Mouse (Mus musculus): ENCODE measurements around the gene Inpp4b. TPM values are rescaled to one million over a fixed set of nuclear protein-coding genes. Genes with fewer than 3 reads are reported as not detected.

Inpp4b gene
- polyA plus RNA-seq, 1 experiment = not detected

GRCm38 (mm10) chr8:81443957-81444356, 101.6 kb downstream of the Inpp4b start:
- Histone ChIP-seq H3K4me1 (ENCODE audit: control insufficient read depth, insufficient read depth, low read length) (no peaks in the 10 kb centered on the region), H3K4me3 (ENCODE audit: insufficient read depth, low read depth, low read length) (no peak overlapping the region), H3K27ac (ENCODE audit: insufficient read depth, low read depth, low read length) (no peak overlapping the region)
- TF ChIP-seq CTCF (IDR thresholded peaks at IDR 0.05; ENCODE audit: insufficient read depth, low read depth, low read length) = no peak
- TF ChIP-seq POLR2A (IDR thresholded peaks at IDR 0.05; ENCODE audit: insufficient read depth, low read depth, low read length) = no peak
- WGBS = 95% methylated on average over 3 of the region's 3 CpGs

GRCm38 (mm10) chr8:81449798-81450197, 107.4 kb downstream of the Inpp4b start:
- no peaks in the 10 kb centered on the region for H3K4me1 ChIP-seq (ENCODE audit: control insufficient read depth, insufficient read depth, low read length)
- no peak overlapping the region for H3K27ac ChIP-seq (ENCODE audit: insufficient read depth, low read depth, low read length)
- 87% methylated on average over 2 of the region's 2 CpGs for WGBS
- TF ChIP-seq CTCF (IDR thresholded peaks at IDR 0.05; ENCODE audit: insufficient read depth, low read depth, low read length) (no peak), POLR2A (IDR thresholded peaks at IDR 0.05; ENCODE audit: insufficient read depth, low read depth, low read length) (no peak)
- no peak overlapping the region for H3K4me3 ChIP-seq (ENCODE audit: insufficient read depth, low read depth, low read length)

DNA sequence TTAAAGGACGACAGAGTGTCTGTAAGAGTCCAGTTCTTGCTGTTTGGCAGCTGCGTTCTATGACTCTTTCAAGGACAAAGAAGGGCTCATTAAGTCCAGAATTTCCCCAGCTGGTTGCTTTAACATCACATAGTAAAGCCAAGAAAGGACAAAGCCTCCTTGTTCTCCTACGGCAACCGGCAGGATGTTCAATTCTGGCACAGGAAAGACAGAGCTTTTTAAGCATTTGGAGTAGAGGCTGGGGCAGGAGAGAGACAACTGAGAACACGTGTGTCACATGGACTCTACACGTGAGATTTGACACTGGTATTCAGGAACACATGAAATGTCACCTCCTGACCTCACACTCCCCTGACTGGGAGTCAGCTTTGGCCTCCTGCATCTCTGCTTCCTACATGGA, 109.7 kb downstream of the Inpp4b start:
- no peak overlapping the region for H3K4me3 ChIP-seq (ENCODE audit: insufficient read depth, low read depth, low read length)
- H3K27ac ChIP-seq (ENCODE audit: insufficient read depth, low read depth, low read length) = no peak overlapping the region
- TF ChIP-seq POLR2A (IDR thresholded peaks at IDR 0.05; ENCODE audit: insufficient read depth, low read depth, low read length) (no peak), CTCF (IDR thresholded peaks at IDR 0.05; ENCODE audit: insufficient read depth, low read depth, low read length) (no peak)
- WGBS = 37% methylated on average over 6 of the region's 6 CpGs
- no peaks in the 10 kb centered on the region for H3K4me1 ChIP-seq (ENCODE audit: control insufficient read depth, insufficient read depth, low read length)

DNA sequence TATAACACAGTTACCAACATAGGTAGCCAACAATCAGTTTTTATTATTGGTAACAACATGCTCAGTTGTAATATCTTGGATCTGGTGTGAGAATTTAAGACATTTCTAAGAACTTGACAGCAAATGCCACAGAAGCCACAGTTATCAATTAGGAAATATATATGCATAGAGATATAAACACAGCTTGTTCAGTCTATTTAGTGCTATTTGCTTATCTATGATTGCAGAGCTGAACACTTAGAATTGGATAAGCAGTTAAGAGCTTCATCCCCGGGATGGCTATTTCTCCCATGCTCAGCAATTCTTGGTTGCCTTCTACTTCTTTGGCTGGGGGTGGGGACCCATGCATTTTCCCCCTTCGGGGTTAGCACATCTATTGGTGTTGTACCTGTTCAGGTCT, 112.5 kb downstream of the Inpp4b start:
- 83% methylated on average over 2 of the region's 2 CpGs for WGBS
- TF ChIP-seq CTCF (IDR thresholded peaks at IDR 0.05; ENCODE audit: insufficient read depth, low read depth, low read length) (no peak), POLR2A (IDR thresholded peaks at IDR 0.05; ENCODE audit: insufficient read depth, low read depth, low read length) (no peak)

GRCm38 (mm10) chr8:81463762-81464161, 121.4 kb downstream of the Inpp4b start:
- 87% methylated on average over 3 of the region's 3 CpGs for WGBS
- Histone ChIP-seq H3K4me1 (ENCODE audit: control insufficient read depth, insufficient read depth, low read length) (no peaks in the 10 kb centered on the region), H3K4me3 (ENCODE audit: insufficient read depth, low read depth, low read length) (no peak overlapping the region), H3K27ac (ENCODE audit: insufficient read depth, low read depth, low read length) (no peak overlapping the region)
- TF ChIP-seq POLR2A (IDR thresholded peaks at IDR 0.05; ENCODE audit: insufficient read depth, low read depth, low read length) = no peak
- no peak for TF ChIP-seq CTCF (IDR thresholded peaks at IDR 0.05; ENCODE audit: insufficient read depth, low read depth, low read length)

More for the DNA sequence above, 112.5 kb downstream of the Inpp4b start:
- no peaks in the 10 kb centered on the region for H3K4me1 ChIP-seq (ENCODE audit: control insufficient read depth, insufficient read depth, low read length)
- no peak overlapping the region for H3K4me3 ChIP-seq (ENCODE audit: insufficient read depth, low read depth, low read length)
- no peak overlapping the region for H3K27ac ChIP-seq (ENCODE audit: insufficient read depth, low read depth, low read length)

GRCm38 (mm10) chr8:81466776-81467175, 124.4 kb downstream of the Inpp4b start:
- H3K4me1 ChIP-seq (ENCODE audit: control insufficient read depth, insufficient read depth, low read length) = no peaks in the 10 kb centered on the region
- H3K27ac ChIP-seq (ENCODE audit: insufficient read depth, low read depth, low read length) = no peak overlapping the region
- 89% methylated on average over 2 of the region's 2 CpGs for WGBS
- TF ChIP-seq CTCF (IDR thresholded peaks at IDR 0.05; ENCODE audit: insufficient read depth, low read depth, low read length) (no peak), POLR2A (IDR thresholded peaks at IDR 0.05; ENCODE audit: insufficient read depth, low read depth, low read length) (no peak)
- H3K4me3 ChIP-seq (ENCODE audit: insufficient read depth, low read depth, low read length) = no peak overlapping the region

DNA sequence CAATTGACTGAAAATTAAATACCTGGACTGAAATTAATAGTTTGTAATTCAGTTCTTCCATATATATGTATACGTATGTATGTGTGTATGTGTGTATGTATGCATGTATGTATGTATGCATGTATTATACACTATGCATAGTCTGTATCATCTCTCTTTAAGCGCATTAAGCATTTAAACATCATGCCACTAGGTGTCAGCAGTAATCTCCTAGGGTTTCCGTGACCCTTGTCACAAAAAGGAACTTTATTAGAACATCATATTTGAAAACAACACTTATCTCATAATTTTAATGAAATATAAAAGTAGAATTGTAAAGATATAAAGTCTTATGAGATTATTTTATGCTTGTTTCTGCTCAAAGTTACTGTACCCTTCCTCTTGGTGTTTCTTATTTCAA, 136.3 kb downstream of the Inpp4b start:
- Histone ChIP-seq H3K27ac (ENCODE audit: insufficient read depth, low read depth, low read length) (no peak overlapping the region), H3K4me3 (ENCODE audit: insufficient read depth, low read depth, low read length) (no peak overlapping the region), H3K4me1 (ENCODE audit: control insufficient read depth, insufficient read depth, low read length) (no peaks in the 10 kb centered on the region)
- TF ChIP-seq CTCF (IDR thresholded peaks at IDR 0.05; ENCODE audit: insufficient read depth, low read depth, low read length) (no peak), POLR2A (IDR thresholded peaks at IDR 0.05; ENCODE audit: insufficient read depth, low read depth, low read length) (no peak)
- 45% methylated on average over 3 of the region's 3 CpGs for whole genome bisulfite sequencing

DNA sequence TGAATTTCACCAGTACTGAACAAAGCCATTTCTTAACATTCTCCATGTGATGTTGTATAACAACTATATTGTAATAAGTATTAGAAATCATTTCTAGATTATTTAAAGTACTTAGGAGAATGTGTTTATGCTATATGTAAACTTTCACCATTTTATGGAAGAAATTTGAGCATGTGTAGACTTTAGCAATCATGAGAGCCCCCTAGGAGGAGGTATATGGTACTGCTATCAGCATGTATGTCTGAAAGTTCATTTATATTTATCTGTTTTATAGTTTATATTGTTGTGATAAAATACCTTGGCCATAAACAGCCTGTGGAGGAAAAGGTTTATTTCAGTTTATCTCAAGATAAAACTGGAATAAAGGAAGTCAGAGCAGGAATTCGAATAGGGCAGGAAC, 141.5 kb downstream of the Inpp4b start:
- WGBS = 95% methylated on average over 1 of the region's 1 CpGs
- no peak overlapping the region for H3K4me3 ChIP-seq (ENCODE audit: insufficient read depth, low read depth, low read length)
- no peak overlapping the region for H3K27ac ChIP-seq (ENCODE audit: insufficient read depth, low read depth, low read length)
- no peak for TF ChIP-seq CTCF (IDR thresholded peaks at IDR 0.05; ENCODE audit: insufficient read depth, low read depth, low read length)
- no peak for TF ChIP-seq POLR2A (IDR thresholded peaks at IDR 0.05; ENCODE audit: insufficient read depth, low read depth, low read length)
- H3K4me1 ChIP-seq (ENCODE audit: control insufficient read depth, insufficient read depth, low read length) = no peaks in the 10 kb centered on the region

DNA sequence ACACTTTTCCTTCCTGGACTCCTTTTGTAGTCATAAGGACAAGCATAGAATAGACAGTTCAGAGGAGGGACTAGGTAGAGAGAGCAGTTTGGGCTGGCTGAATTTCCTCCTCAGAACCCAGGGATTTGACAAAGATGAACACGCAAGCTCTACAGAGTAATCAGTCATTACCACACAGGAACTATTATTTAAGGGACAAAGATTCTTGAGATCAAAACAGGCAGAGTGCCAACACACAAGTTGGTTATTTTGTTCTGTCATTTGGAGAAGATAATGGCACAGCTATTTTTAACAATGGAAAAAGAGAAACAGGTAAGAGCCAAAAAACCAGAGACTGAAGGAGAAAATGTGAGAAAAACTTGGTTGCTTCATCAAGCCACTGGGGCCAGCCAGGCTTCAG, 143.3 kb downstream of the Inpp4b start:
- WGBS = 78% methylated on average over 1 of the region's 1 CpGs
- TF ChIP-seq POLR2A (IDR thresholded peaks at IDR 0.05; ENCODE audit: insufficient read depth, low read depth, low read length) = no peak
- no peak for TF ChIP-seq CTCF (IDR thresholded peaks at IDR 0.05; ENCODE audit: insufficient read depth, low read depth, low read length)
- no peaks in the 10 kb centered on the region for H3K4me1 ChIP-seq (ENCODE audit: control insufficient read depth, insufficient read depth, low read length)
- no peak overlapping the region for H3K4me3 ChIP-seq (ENCODE audit: insufficient read depth, low read depth, low read length)
- no peak overlapping the region for H3K27ac ChIP-seq (ENCODE audit: insufficient read depth, low read depth, low read length)

All from olfactory bulb, adult 2 months (tissue).